Mouse (Mus musculus): ENCODE measurements around the gene Sertm1. TPM values are rescaled to one million over a fixed set of nuclear protein-coding genes. Genes with fewer than 3 reads are reported as not detected.
A peak's percentile ranks its signal among the peaks of the same experiment; 100 is the strongest.

The Sertm1 gene
- 0.13 and 0.23 TPM in 2 replicates for polyA plus RNA-seq (2016; fragmentation: Nextera tagmentation; extraction: Ambion mirVana)

GRCm38 (mm10) chr3:54915643-54916071 lies at the start of gene Sertm1:
Gene Sertm1, minus strand, starts transcription at chr3:54915887.
- DNase-seq (ENCODE audit: low spot score), result peak; percentile 87
- WGBS, result under 1% methylated on average over 38 of the region's 38 CpGs
- Histone ChIP-seq H3K4me3 (peak within 1 kb of the TSS; percentile 69), H3K27me3 (ENCODE audit: insufficient read depth, poor library complexity, severe bottlenecking) (peaks cover 55% of the 10 kb centered on the region), H3K4me1 (peaks cover 13% of the 10 kb centered on the region; the same call in 1 of the 2 replicates), H3K27ac (peak within 1 kb of the TSS; percentile 49), H3K36me3 (no peaks in the 10 kb centered on the region), H3K9me3 (no peaks in the 10 kb centered on the region)

GRCm38 (mm10) chr3:54964948-54965506 lies 49.3 kb upstream of the Sertm1 start:
- Histone ChIP-seq H3K27me3 (ENCODE audit: insufficient read depth, poor library complexity, severe bottlenecking) (no peaks in the 10 kb centered on the region), H3K9me3 (no peaks in the 10 kb centered on the region), H3K4me1 (no peaks in the 10 kb centered on the region), H3K27ac (no peak overlapping the region), H3K4me3 (no peak overlapping the region), H3K36me3 (no peaks in the 10 kb centered on the region)
- no peak for DNase-seq (ENCODE audit: low spot score)
- WGBS, result 69% methylated on average over 3 of the region's 3 CpGs

GRCm38 (mm10) chr3:54943067-54943810 lies 27.6 kb upstream of the Sertm1 start:
- Histone ChIP-seq H3K27me3 (ENCODE audit: insufficient read depth, poor library complexity, severe bottlenecking) (no peaks in the 10 kb centered on the region), H3K36me3 (no peaks in the 10 kb centered on the region), H3K9me3 (no peaks in the 10 kb centered on the region), H3K4me3 (no peak overlapping the region), H3K4me1 (no peaks in the 10 kb centered on the region), H3K27ac (no peak overlapping the region)
- 60% methylated on average over 6 of the region's 6 CpGs for whole genome bisulfite sequencing
- no peak for DNase-seq (ENCODE audit: low spot score)

- WGBS, result 75% methylated on average over 4 of the region's 4 CpGs
- Histone ChIP-seq H3K27ac (no peak overlapping the region), H3K4me1 (no peaks in the 10 kb centered on the region), H3K4me3 (no peak overlapping the region), H3K9me3 (no peaks in the 10 kb centered on the region), H3K27me3 (ENCODE audit: insufficient read depth, poor library complexity, severe bottlenecking) (no peaks in the 10 kb centered on the region), H3K36me3 (no peaks in the 10 kb centered on the region)
- no peak for DNase-seq (ENCODE audit: low spot score)
Observed at GRCm38 (mm10) chr3:54934535-54934934, 18.8 kb upstream of the Sertm1 start.

GRCm38 (mm10) chr3:54932599-54932998 lies 16.9 kb upstream of the Sertm1 start:
- WGBS, result 92% methylated on average over 4 of the region's 4 CpGs
- no peak overlapping the region for H3K27ac ChIP-seq
- H3K4me1 ChIP-seq, result no peaks in the 10 kb centered on the region
- no peaks in the 10 kb centered on the region for H3K9me3 ChIP-seq
- H3K4me3 ChIP-seq, result no peak overlapping the region
- no peaks in the 10 kb centered on the region for H3K36me3 ChIP-seq
- H3K27me3 ChIP-seq (ENCODE audit: insufficient read depth, poor library complexity, severe bottlenecking), result no peaks in the 10 kb centered on the region
- DNase-seq (ENCODE audit: low spot score), result no peak

- peaks cover 28% of the 10 kb centered on the region for H3K27me3 ChIP-seq (ENCODE audit: insufficient read depth, poor library complexity, severe bottlenecking)
- WGBS, result 74% methylated on average over 3 of the region's 3 CpGs
- H3K4me1 ChIP-seq, result 0 out of 2 replicates have a peak, but pooled peaks cover 5% of the 10 kb centered on the region
- no peaks in the 10 kb centered on the region for H3K9me3 ChIP-seq
- no peak overlapping the region for H3K4me3 ChIP-seq
- DNase-seq (ENCODE audit: low spot score), result no peak
- H3K27ac ChIP-seq, result no peak overlapping the region
- H3K36me3 ChIP-seq, result no peaks in the 10 kb centered on the region
Observed at GRCm38 (mm10) chr3:54920425-54920824, 4.7 kb upstream of the Sertm1 start.

GRCm38 (mm10) chr3:54914845-54915642 lies 643 bp downstream of the Sertm1 start:
- no peaks in the 10 kb centered on the region for H3K36me3 ChIP-seq
- DNase-seq (ENCODE audit: low spot score), result no peak
- H3K27ac ChIP-seq, result peak overlapping the region; percentile 49; the same call in 1 of the 2 replicates
- H3K4me1 ChIP-seq, result peaks cover 13% of the 10 kb centered on the region; the same call in 1 of the 2 replicates
- peak overlapping the region; percentile 69 for H3K4me3 ChIP-seq
- WGBS, result 3% methylated on average over 31 of the region's 31 CpGs
- peaks cover 55% of the 10 kb centered on the region for H3K27me3 ChIP-seq (ENCODE audit: insufficient read depth, poor library complexity, severe bottlenecking)
- no peaks in the 10 kb centered on the region for H3K9me3 ChIP-seq

GRCm38 (mm10) chr3:54908878-54909277 lies 6.8 kb downstream of the Sertm1 start:
- no peaks in the 10 kb centered on the region for H3K36me3 ChIP-seq
- WGBS, result 72% methylated on average over 1 of the region's 1 CpGs
- no peaks in the 10 kb centered on the region for H3K4me1 ChIP-seq
- H3K4me3 ChIP-seq, result no peak overlapping the region
- H3K27me3 ChIP-seq (ENCODE audit: insufficient read depth, poor library complexity, severe bottlenecking), result peaks cover 11% of the 10 kb centered on the region
- no peak overlapping the region for H3K27ac ChIP-seq
- H3K9me3 ChIP-seq, result no peaks in the 10 kb centered on the region
- no peak for DNase-seq (ENCODE audit: low spot score)

GRCm38 (mm10) chr3:54897974-54898373 lies 17.7 kb downstream of the Sertm1 start:
- Histone ChIP-seq H3K27me3 (ENCODE audit: insufficient read depth, poor library complexity, severe bottlenecking) (no peaks in the 10 kb centered on the region), H3K27ac (no peak overlapping the region), H3K9me3 (no peaks in the 10 kb centered on the region), H3K36me3 (no peaks in the 10 kb centered on the region), H3K4me3 (no peak overlapping the region), H3K4me1 (no peaks in the 10 kb centered on the region)
- WGBS, result 89% methylated on average over 10 of the region's 10 CpGs
- no peak for DNase-seq (ENCODE audit: low spot score)

GRCm38 (mm10) chr3:54894891-54895290 lies 20.8 kb downstream of the Sertm1 start:
- H3K27me3 ChIP-seq (ENCODE audit: insufficient read depth, poor library complexity, severe bottlenecking), result no peaks in the 10 kb centered on the region
- WGBS, result 50% methylated on average over 1 of the region's 1 CpGs
- H3K9me3 ChIP-seq, result no peaks in the 10 kb centered on the region
- no peak overlapping the region for H3K27ac ChIP-seq
- no peak for DNase-seq (ENCODE audit: low spot score)
- no peak overlapping the region for H3K4me3 ChIP-seq
- no peaks in the 10 kb centered on the region for H3K36me3 ChIP-seq
- H3K4me1 ChIP-seq, result no peaks in the 10 kb centered on the region

GRCm38 (mm10) chr3:54892218-54892617 lies 23.5 kb downstream of the Sertm1 start:
- Histone ChIP-seq H3K4me3 (no peak overlapping the region), H3K9me3 (no peaks in the 10 kb centered on the region), H3K27ac (no peak overlapping the region), H3K4me1 (no peaks in the 10 kb centered on the region), H3K27me3 (ENCODE audit: insufficient read depth, poor library complexity, severe bottlenecking) (no peaks in the 10 kb centered on the region), H3K36me3 (no peaks in the 10 kb centered on the region)
- 69% methylated on average over 4 of the region's 4 CpGs for WGBS
- DNase-seq (ENCODE audit: low spot score), result no peak

GRCm38 (mm10) chr3:54886501-54886900 lies 29.2 kb downstream of the Sertm1 start:
- H3K27me3 ChIP-seq (ENCODE audit: insufficient read depth, poor library complexity, severe bottlenecking), result no peaks in the 10 kb centered on the region
- 81% methylated on average over 2 of the region's 2 CpGs for WGBS
- no peak overlapping the region for H3K4me3 ChIP-seq
- H3K27ac ChIP-seq, result no peak overlapping the region
- no peak for DNase-seq (ENCODE audit: low spot score)
- no peaks in the 10 kb centered on the region for H3K4me1 ChIP-seq
- H3K9me3 ChIP-seq, result no peaks in the 10 kb centered on the region
- H3K36me3 ChIP-seq, result no peaks in the 10 kb centered on the region
